Mouse (Mus musculus) embryo, embryonic 11.5 days (tissue): Measurements from ENCODE around the gene Cep131.

Source experiments
- DNase-seq: peaks from one replicate; pipeline ENCODE4 v3.0.0-alpha.2; 2012; ENCODE audit warnings: low read depth, low spot score

Gene Cep131

GRCm38 (mm10) chr11:120052274-120052673 is 34.4 kb downstream of the Cep131 start:
- no peak for DNase-seq

- DNase-seq, result no peak
These were observed 35.4 kb downstream of the Cep131 start for GRCm38 (mm10) chr11:120051124-120051811.

GRCm38 (mm10) chr11:120049067-120049466 is 37.6 kb downstream of the Cep131 start:
- no peak for DNase-seq

GRCm38 (mm10) chr11:120048252-120048556 is 38.4 kb downstream of the Cep131 start:
- DNase-seq, result no peak

- no peak for DNase-seq
These were observed 38.9 kb downstream of the Cep131 start for GRCm38 (mm10) chr11:120047531-120048251.

- no peak for DNase-seq
These were observed 40.0 kb downstream of the Cep131 start, which contains the start of gene Aatk for GRCm38 (mm10) chr11:120046553-120047191. Gene Aatk, minus strand, starts transcription at chr11:120047167.

- no peak for DNase-seq
These were observed 40.6 kb downstream of the Cep131 start for GRCm38 (mm10) chr11:120045839-120046552.

GRCm38 (mm10) chr11:120045341-120045740 is 41.3 kb downstream of the Cep131 start:
- no peak for DNase-seq

- no peak for DNase-seq
These were observed 44.3 kb downstream of the Cep131 start for GRCm38 (mm10) chr11:120042141-120042838.

GRCm38 (mm10) chr11:120041191-120042123 is 45.2 kb downstream of the Cep131 start:
- DNase-seq, result no peak

GRCm38 (mm10) chr11:120040440-120040839 is 46.2 kb downstream of the Cep131 start:
- DNase-seq, result no peak

- no peak for DNase-seq
These were observed 47.0 kb downstream of the Cep131 start for GRCm38 (mm10) chr11:120039581-120039980.

GRCm38 (mm10) chr11:120034762-120035161 is 51.9 kb downstream of the Cep131 start:
- no peak for DNase-seq

- DNase-seq, result no peak
These were observed 52.3 kb downstream of the Cep131 start for GRCm38 (mm10) chr11:120034306-120034705.

- no peak for DNase-seq
These were observed 53.2 kb downstream of the Cep131 start for GRCm38 (mm10) chr11:120033473-120033872.

GRCm38 (mm10) chr11:120032052-120032451 is 54.6 kb downstream of the Cep131 start:
- no peak for DNase-seq

- no peak for DNase-seq
These were observed 56.3 kb downstream of the Cep131 start for GRCm38 (mm10) chr11:120030145-120030901.

GRCm38 (mm10) chr11:120029431-120030144 is 57.0 kb downstream of the Cep131 start:
- DNase-seq, result no peak
